Mouse (Mus musculus) megakaryocyte progenitor cell, adult 5-6 weeks (primary cell): ENCODE data around the gene Arhgap19. TPM values are rescaled to one million over a fixed set of nuclear protein-coding genes. Genes with fewer than 3 reads are reported as not detected.

Source experiments
- ATAC-seq: replicated peaks from 2 replicates; pipeline ENCODE4 v1.8.0; 2016; ENCODE audit warnings: mild to moderate bottlenecking, moderate TSS enrichment, inconsistent platforms; ENCODE audit not compliant: poor library complexity
- total RNA-seq, 2 experiments: library from RNA; stranded (forward) in 1 of 2; stranded (reverse) in 1 of 2; fragments of 157-497, 149-512 nt in 1 of 2; fragments of 200-1000 nt in 1 of 2; gene quantifications; 2 replicates each; pipeline versions ENCODE4 v1.2.3 to v1.2.4; 2015 to 2017

Gene Arhgap19
- total RNA-seq (2015) = 48.6 and 50.6 TPM in 2 replicates
- 56.7 and 57.3 TPM in 2 replicates for total RNA-seq (2017)

GRCm38 (mm10) chr19:41801742-41802369 is at the start of gene Arhgap19:
TSS of gene Arhgap19 (minus strand) at chr19:41802047.
- ATAC-seq = peak; percentile 91

GRCm38 (mm10) chr19:41850719-41851543 is 49.1 kb upstream of the Arhgap19 start:
- ATAC-seq = peak; percentile 10; the same call in 1 of the 2 replicates

- no peak for ATAC-seq
These were observed 48.3 kb upstream of the Arhgap19 start for GRCm38 (mm10) chr19:41850021-41850718.

- peak; percentile 85 for ATAC-seq
These were observed 46.4 kb upstream of the Arhgap19 start, which contains the start of gene Frat2 for GRCm38 (mm10) chr19:41847992-41848851. TSS of gene Frat2 (minus strand) at chr19:41848132.

DNA sequence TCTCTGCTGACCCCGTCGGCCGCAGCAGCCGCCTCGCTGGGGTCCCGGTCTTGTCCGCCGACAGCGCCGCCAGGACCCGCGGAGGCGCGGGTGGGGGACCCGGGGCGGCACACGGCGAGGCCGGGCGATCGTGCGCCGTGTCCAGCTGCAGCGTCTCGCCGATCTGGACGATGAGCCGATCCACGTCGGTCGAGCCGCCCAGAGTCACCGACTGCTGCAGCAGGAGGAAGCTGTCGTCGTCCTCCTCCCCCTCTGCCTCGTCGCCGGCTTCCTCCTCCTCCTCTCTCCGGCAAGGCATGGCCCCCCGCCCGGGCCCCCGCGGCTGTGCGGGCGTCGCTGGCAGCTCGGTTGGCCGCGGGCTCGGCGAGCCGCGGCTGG is 45.8 kb upstream of the Arhgap19 start:
- ATAC-seq = peak; percentile 22

GRCm38 (mm10) chr19:41847091-41847581 is 45.3 kb upstream of the Arhgap19 start:
- ATAC-seq = no peak

DNA sequence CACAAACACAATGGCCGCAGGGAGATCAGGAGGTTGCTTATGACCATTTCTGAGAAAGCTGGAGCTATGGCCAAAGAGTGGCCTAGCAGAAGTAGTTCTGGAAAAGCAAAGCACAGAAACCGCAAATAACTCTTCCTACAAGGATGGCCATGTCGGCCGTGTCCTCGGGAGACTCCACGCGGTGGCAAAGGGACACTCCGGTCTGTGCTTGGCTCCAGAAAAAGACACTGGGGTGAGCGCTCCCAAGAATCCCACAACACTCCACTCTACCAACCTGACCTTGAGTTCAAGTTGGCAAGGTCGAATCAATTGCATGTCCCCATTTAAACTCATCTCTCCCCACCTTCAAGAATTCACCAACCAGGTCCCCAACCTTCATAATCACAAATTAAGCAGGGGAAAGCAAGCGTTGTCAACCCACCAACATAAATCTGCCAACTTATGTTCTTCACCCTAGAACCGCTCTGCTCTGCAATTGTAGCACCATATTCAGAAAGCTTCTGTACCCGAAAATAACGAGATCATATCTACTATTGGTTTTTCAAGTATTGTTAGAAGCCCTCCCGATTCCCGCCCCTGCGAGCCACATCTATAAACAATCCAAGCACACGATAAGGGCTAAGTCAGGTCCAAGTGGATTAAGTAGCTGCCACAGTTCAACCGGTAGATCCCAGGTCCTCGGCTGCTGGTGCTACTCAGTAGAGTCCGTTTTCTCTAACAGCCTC is 44.7 kb upstream of the Arhgap19 start:
- no peak for ATAC-seq

- peak; percentile 22; the same call in 1 of the 2 replicates for ATAC-seq
These were observed 42.5 kb upstream of the Arhgap19 start for GRCm38 (mm10) chr19:41844345-41844744.

DNA sequence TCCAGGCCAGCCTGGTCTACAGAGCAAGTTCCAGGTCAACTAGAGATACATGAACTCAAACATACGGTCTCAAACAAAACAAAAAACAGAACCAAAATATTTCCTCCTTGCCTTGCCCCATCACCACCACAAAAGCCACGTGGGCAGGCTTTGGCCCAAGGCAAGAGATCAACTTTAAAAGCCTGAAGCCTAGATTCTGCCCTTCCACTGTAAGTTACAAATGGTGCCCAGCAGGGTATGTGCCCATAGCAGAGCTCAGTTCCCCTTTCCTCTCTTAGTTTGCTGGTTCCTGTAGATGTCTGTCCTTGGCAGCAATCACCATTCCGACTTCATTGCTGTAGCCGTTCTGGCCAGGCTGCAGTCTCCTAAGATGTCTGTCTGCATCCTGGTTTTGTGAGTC is 40.9 kb upstream of the Arhgap19 start:
- peak; percentile 53 for ATAC-seq

DNA sequence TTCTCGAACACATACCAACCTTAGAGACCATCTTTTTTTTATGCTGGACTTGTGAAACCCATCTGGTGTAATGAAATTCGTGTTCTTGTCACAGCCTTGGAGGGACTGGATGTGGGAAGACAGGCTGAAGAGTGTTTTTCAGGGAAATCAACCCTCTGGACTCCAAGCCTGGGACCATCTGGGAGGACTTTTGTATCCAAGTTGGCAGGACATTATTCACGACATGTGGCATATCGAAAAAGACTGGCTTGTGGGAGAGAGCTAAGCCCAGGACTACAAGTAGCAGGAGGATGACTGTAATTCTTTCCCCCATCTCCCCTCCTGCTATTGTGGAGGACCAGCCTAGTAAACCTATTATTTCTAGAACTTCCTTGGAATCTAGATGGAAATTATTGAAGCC is 40.3 kb upstream of the Arhgap19 start:
- ATAC-seq = no peak

GRCm38 (mm10) chr19:41841105-41841750 is 39.4 kb upstream of the Arhgap19 start:
- ATAC-seq = no peak

GRCm38 (mm10) chr19:41839685-41840084 is 37.8 kb upstream of the Arhgap19 start:
- ATAC-seq = no peak

DNA sequence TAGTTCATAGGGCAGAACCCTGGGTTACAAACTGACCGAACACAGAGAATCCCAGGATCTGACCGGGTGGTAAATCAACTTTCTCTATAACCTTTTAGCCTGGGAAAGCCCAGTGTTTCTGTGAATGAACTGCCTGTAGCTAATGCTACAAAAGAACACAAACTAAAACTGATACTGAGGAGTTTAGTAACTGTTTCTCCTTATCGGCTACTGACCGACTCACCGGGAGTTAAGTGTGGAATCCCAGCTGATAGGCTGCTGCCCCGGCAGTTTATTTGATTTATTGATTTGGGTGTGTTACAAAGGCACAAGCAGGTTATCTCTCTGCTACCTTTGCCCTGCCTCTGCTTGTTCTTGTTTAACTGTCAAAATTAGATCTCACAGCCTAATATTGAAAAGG is 37.0 kb upstream of the Arhgap19 start:
- ATAC-seq = peak; percentile 23

GRCm38 (mm10) chr19:41837917-41838261 is 36.0 kb upstream of the Arhgap19 start:
- peak; percentile 33 for ATAC-seq

- peak; percentile 32 for ATAC-seq
These were observed 35.5 kb upstream of the Arhgap19 start for GRCm38 (mm10) chr19:41837194-41837916.

DNA sequence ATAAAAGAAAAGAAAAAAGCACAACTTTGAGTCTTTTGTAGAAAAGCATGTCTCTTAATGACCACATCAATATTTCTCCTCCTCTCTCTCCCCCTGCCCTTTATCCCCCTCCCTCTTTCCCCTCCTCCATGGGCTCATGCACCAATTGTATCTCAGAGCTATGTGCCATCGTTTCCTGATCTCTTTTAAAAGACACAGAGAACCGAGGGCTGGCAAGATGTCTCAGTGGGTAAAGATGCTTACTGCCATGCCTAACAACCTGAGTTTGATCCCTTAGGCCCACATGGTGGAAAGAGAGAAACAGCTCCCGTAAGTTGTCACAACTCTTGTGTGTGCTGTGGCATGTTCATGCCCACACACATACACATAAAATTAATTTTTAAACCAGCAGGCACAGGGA is 34.9 kb upstream of the Arhgap19 start:
- no peak for ATAC-seq

DNA sequence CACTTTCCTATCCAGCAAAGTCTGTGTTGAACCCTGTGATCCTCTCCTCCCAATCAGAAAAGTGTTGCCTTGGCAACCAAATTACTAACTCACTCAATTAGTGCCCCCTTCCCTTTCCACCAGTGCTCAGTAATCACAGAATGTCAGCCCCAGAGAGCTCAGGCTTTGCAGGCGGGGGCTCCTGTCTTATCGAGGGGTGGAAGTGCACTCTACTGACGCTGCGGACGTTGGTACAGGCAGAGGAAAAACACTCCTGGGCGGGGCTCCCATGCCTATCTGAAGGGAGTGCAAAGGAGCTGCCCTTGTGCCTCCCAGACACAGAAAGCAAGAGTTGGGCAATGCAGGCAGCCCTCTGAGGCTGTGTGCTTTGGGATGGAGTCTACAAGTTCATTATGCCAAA is 34.0 kb upstream of the Arhgap19 start:
- peak; percentile 79 for ATAC-seq

DNA sequence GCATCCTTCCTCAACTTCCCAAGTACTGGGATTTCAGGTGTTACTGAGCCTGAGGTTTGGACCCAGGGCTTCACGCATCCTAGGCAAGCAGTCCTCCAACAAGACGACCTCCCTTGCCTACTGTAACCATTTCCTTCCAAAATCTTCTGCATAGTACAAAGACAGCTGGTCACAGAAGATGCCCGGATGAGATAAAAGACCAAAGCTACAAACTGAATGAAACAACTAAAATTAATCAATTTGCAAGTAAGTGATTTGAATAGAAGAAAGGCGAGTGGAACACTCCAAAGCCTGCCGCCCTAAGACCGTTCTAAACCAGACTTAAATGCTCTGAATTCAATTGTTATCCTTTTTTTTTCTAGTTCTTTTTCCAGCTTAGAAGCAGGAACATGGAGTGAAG is 33.6 kb upstream of the Arhgap19 start:
- no peak for ATAC-seq
